Mouse (Mus musculus) bone marrow macrophage, adult 2 months (primary cell): ENCODE measurements around the gene Vwf. TPM values are rescaled to one million over a fixed set of nuclear protein-coding genes. Genes with fewer than 3 reads are reported as not detected.

Experiments
- H3K27ac ChIP-seq: 2 replicates; pipeline ENCODE4 v1.5.1; 2012; ENCODE audit warnings: low read depth, low read length; ENCODE audit not compliant: insufficient read depth
- H3K4me1 ChIP-seq: 2 replicates; pipeline ENCODE4 v1.6.1; 2012; ENCODE audit warnings: low read length; ENCODE audit not compliant: control insufficient read depth, insufficient read depth
- H3K4me3 ChIP-seq: 2 replicates; pipeline ENCODE4 v1.5.1; 2012; ENCODE audit warnings: mild to moderate bottlenecking, low read length, moderate library complexity; ENCODE audit not compliant: insufficient read depth
- CTCF ChIP-seq: IDR thresholded peaks from 2 replicates; pipeline ENCODE4 v1.5.1; 2012; ENCODE audit warnings: low read depth, mild to moderate bottlenecking, low read length, moderate library complexity
- POLR2A ChIP-seq: IDR thresholded peaks from 2 replicates; pipeline ENCODE4 v1.6.1; 2012; ENCODE audit warnings: mild to moderate bottlenecking, low read depth, low read length, borderline replicate concordance
- polyA plus RNA-seq: library from polyadenylated mRNA; stranded (reverse); fragments of >200 nt; gene quantifications from 2 replicates; pipeline ENCODE4 v1.2.4, GENCODE M21; 2012; ENCODE audit not compliant: missing spikeins, insufficient read depth, insufficient read length

Vwf gene
- polyA plus RNA-seq, 1 experiment = 11.0 TPM

DNA sequence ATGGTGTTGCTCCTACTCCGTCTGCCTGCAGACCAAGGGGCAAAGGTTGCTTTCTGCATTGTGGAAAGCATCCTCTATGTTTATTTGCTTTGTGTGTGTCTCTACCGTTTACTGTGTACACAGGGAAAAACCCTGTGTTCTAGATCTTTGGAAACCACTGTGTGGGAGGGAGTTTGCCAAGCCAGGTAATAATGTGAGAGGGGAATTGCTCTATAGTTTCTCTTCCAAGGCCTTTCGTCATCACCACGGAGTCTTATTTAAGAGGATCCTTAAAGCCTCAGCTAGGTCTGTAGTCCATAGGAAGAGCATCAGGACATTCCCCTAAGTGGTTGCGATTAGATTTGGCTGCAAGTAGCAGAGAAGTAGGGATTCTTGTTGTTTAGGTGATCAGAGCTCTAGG lies 111.4 kb downstream of the Vwf start:
- TF ChIP-seq CTCF = no peak
- no peak for TF ChIP-seq POLR2A
- no peak overlapping the region for H3K27ac ChIP-seq
- H3K4me1 ChIP-seq = no peaks in the 10 kb centered on the region
- no peak overlapping the region for H3K4me3 ChIP-seq

DNA sequence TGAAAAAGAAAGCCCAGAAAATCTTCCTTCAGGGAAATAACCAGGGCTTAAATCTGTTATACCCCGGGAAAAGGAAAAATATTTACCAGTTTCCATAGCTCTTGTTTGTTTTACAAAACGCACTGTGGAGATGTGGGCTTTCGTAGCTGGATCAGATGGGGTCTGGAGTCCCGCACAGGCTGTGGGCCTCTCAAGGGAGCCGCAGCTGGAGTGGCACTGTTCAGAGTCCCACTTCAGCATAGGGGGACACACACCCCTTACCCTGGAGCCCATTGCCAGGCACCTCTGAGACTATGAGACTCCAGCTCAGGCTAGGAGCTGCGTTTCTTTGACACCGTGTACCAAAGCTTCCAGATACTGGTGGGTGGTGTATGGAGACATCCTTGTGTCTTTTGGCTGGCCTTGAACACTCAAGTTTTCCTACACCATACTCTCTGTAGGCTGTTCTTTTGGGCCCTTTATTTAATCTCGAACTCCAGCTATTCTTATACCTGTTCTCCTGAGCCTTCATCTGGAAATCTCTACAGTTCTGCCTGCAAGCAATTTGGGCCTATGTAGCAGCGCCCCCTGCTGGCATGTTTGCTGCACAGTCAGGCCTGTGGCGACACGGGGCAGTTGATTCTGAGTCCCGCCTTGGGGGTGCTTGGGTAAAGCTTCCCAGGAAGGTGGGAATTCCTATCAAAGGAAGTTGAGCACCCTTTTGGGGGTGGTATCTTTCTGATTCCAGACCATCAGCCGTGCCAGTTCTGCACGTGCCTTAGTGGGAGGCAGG lies 114.7 kb downstream of the Vwf start:
- no peaks in the 10 kb centered on the region for H3K4me1 ChIP-seq
- no peak overlapping the region for H3K27ac ChIP-seq
- H3K4me3 ChIP-seq = no peak overlapping the region
- TF ChIP-seq CTCF (peak; percentile 91), POLR2A (no peak)

DNA sequence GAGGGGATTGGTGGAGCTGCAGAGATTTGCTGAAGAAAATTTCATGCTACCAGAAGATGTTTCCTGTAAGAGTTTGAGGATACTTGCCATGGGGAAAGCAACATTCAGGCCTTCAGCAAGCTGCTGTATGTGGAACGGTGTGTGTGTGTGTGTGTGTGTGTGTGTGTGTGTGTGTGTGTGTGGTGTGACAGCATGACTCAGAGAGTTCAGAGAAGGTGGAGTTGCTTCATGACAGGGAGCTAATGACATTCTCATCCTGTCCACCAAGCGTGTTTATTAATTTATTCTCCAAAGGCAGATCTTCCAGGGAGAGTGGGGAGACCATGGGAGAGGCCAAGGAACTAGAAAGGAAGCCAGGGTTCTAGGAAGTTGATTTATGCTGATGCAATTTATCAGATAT lies 117.3 kb downstream of the Vwf start:
- H3K4me1 ChIP-seq = no peaks in the 10 kb centered on the region
- H3K27ac ChIP-seq = no peak overlapping the region
- no peak for TF ChIP-seq POLR2A
- no peak for TF ChIP-seq CTCF
- no peak overlapping the region for H3K4me3 ChIP-seq

DNA sequence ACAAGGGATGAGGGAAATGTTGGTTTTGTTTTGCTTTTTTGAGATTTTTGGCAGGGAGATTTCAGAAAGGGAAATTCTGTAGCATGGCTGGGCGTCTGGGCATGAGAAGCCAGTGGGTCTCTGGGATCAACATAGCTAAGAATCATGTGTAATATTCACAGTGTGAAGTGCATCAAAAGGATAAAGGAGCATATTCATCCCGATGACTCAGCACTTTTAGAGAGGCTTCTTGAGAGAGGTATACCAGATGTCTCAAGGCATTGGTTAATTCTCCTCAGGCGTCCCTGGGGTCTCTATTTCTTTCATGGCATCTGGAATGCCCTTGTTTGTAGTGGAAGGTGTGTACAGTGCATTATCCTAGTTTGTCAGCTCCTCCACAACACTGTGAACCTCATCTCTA lies 125.3 kb downstream of the Vwf start:
- TF ChIP-seq POLR2A (no peak), CTCF (no peak)
- Histone ChIP-seq H3K27ac (no peak overlapping the region), H3K4me3 (no peak overlapping the region), H3K4me1 (no peaks in the 10 kb centered on the region)

DNA sequence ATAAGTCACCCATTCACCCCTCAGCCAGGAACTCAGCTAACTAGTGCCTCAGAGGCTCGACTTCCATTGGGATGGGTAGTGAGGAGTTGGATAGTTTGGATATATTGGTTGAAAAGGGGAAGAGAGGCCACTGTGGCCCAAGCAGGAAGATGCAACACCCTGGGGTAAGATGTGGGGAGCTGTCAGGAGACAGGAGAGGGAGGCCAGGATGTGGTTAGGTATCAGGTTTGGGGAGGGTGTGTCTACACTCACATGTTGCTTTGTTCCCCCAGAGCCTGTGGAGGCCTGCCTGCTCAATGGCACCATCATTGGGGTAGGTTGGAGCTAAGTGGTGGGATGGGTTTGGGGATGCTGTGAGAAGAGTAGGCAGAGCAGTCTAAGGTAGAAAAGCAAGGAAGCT lies 131.9 kb downstream of the Vwf start:
- Histone ChIP-seq H3K4me1 (no peaks in the 10 kb centered on the region), H3K27ac (no peak overlapping the region), H3K4me3 (no peak overlapping the region)
- TF ChIP-seq POLR2A = no peak
- TF ChIP-seq CTCF = no peak

DNA sequence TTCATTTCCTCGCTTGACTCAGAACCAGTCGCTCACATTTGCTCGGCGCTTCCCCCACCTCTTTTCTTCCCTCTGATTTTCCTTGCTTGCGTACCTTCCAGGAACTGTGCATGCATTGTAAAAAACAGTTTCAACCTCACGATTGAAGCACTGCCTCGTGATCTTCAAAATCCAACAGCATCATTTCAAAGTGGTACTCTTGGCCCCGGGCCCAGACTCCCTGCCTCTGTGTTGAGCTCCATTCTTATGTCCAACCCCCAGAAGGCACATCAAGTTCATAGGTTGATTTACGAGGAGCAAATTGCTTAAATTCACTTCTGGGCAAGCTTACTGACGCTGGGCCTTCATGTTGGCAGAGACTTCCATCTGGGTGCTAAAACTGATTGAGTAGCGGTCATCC lies 134.0 kb downstream of the Vwf start:
- Histone ChIP-seq H3K4me3 (no peak overlapping the region), H3K4me1 (peaks cover 10% of the 10 kb centered on the region), H3K27ac (no peak overlapping the region)
- TF ChIP-seq POLR2A (no peak), CTCF (no peak)

DNA sequence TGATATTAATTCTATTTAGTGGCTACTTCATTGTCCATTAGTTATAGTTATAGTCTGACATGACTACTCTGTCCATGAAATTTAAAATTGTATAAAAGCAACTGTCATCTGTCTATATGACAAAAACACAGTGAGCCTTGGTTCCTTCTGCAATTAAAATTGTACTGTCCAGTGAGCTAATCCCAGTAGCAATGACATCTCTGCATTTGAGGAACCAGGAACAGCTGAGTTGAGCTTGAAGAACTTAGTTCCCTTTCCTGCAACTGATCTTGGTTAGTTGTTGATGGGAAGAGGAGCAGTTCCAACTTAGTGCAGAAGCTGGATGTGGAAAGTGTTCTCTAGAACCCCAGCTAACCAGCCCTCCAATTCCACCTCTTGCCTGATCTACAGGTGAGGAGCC lies 138.8 kb downstream of the Vwf start:
- TF ChIP-seq POLR2A (no peak), CTCF (no peak)
- no peak overlapping the region for H3K4me3 ChIP-seq
- peaks cover 18% of the 10 kb centered on the region for H3K4me1 ChIP-seq
- H3K27ac ChIP-seq = 0 out of 2 replicates have a peak overlapping the region, but pooled peaks have one; percentile 28

DNA sequence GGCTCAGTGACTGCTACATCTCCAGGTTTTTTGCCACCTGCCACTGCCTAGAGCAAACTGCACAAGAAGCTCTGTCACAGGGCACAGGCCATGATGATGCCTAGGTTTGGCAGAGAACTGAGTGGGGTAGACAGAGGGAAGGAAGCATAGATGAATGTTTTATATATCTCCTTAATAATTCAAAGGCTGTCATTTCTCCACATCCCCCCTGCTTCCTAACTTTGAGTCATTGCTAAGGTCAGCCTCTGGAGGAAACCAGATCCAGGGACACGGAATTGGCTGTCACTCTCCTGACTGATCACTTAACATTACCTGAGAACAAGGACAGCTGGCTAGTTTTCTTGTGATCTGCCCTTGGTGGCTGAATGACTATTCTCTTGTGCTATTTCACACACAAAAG lies 141.4 kb downstream of the Vwf start:
- TF ChIP-seq CTCF (no peak), POLR2A (no peak)
- H3K4me3 ChIP-seq = no peak overlapping the region
- H3K4me1 ChIP-seq = peaks cover 23% of the 10 kb centered on the region
- H3K27ac ChIP-seq = no peak overlapping the region

DNA sequence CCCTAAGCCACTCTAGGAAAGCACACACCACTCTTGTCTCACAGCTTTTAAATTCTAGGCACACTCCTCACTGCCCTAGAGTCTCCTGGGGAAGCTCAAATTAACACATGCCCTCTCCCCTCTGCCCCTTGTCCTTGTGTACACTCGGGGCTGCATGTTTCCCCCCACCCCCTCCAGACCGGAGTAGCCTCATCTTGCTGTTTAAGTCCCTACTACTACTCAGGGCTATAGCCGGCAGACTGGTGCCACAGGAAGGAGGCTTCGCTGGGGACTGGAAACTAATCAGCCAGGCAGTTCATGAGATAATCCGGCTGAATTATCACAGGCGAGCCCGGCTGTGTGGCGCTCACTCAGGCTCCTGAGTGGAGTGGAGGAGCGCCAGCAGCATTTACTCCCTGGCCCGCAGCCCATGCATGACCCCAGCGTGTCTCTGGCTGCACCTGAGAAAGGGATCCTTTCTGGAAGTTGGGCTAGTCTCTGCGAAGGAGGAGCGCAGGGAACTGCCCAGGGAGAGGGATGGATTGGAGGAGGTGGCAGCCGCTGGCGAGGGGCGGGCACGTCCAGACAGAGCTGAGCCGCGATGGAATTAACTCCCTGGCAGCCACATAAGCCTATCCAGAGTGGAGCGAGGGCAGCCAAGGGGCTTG lies 143.6 kb downstream of the Vwf start, which contains the start of gene Ano2:
TSS of gene Ano2 (plus strand) at position 363 of the 647 bp plus-strand sequence.
- no peak for TF ChIP-seq POLR2A
- TF ChIP-seq CTCF = no peak
- peaks cover 16% of the 10 kb centered on the region for H3K4me1 ChIP-seq
- H3K4me3 ChIP-seq = no peak within 1 kb of the TSS

DNA sequence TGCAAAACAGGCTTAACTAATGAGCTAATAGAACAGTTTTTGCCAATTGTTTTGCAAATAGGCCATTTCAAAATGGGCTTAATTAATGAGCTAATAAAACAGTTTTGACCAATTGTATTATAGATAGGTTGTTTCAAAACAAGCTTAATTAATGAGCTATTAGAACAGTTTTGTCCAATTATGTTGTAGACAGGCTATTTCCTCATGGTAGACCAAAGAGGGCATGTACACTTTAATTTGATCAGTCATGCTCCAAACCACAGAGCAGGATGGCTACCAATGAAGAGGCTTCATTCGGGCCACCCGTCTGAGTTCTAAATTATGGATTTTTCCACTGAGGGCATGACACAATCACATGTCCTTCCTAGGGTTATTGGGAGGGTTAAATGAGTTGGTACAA lies 154.6 kb downstream of the Vwf start:
- Histone ChIP-seq H3K27ac (no peak overlapping the region), H3K4me1 (no peaks in the 10 kb centered on the region), H3K4me3 (no peak overlapping the region)
- TF ChIP-seq POLR2A (no peak), CTCF (no peak)

More for the DNA sequence above, 143.6 kb downstream of the Vwf start, which contains the start of gene Ano2:
- H3K27ac ChIP-seq = no peak within 1 kb of the TSS
